Mouse (Mus musculus): ENCODE data around the gene Emilin1.

GRCm38 (mm10) chr5:30966189-30966588 is 53.0 kb downstream of the Emilin1 start:
- TF ChIP-seq TAL1 (IDR thresholded peaks at IDR 0.05; ENCODE audit: low read length) (no peak), GATA1 (IDR thresholded peaks at IDR 0.05; ENCODE audit: low read length) (no peak)

Measured in erythroblast, embryonic 14.5 days (primary cell).